Mouse (Mus musculus) hindbrain, embryonic 13.5 days (tissue): ENCODE data around the gene Rangap1. TPM values are rescaled to one million over a fixed set of nuclear protein-coding genes. Genes with fewer than 3 reads are reported as not detected.

Experiments
- ATAC-seq: fragments of 200-750 bp; cut with Nextera tagmentation; 2 replicates; pipeline ENCODE4 v1.8.0; 2017; ENCODE audit warnings: moderate TSS enrichment; ENCODE audit not compliant: low FRiP score
- H3K27ac ChIP-seq: fragments of 300-500 bp; sonication (generic); 2 replicates; pipeline ENCODE4 v1.5.1; 2015; ENCODE audit warnings: inconsistent platforms, mild to moderate bottlenecking, moderate library complexity
- H3K27me3 ChIP-seq: fragments of 300-500 bp; sonication (generic); 2 replicates; pipeline ENCODE4 v1.6.1; 2015; ENCODE audit warnings: mild to moderate bottlenecking, inconsistent platforms
- H3K36me3 ChIP-seq: fragments of 300-500 bp; sonication (generic); 2 replicates; pipeline ENCODE4 v1.6.1; 2015; ENCODE audit warnings: mild to moderate bottlenecking, inconsistent platforms
- H3K4me1 ChIP-seq: fragments of 300-500 bp; sonication (generic); replicated peaks from 2 replicates; pipeline ENCODE4 v1.6.1; 2015; ENCODE audit warnings: inconsistent platforms
- H3K4me2 ChIP-seq: fragments of 300-500 bp; sonication (generic); 2 replicates; pipeline ENCODE4 v1.6.1; 2015; ENCODE audit warnings: inconsistent platforms, mild to moderate bottlenecking, moderate library complexity
- H3K4me3 ChIP-seq: fragments of 300-500 bp; sonication (generic); 2 replicates; pipeline ENCODE4 v1.5.1; 2015; ENCODE audit warnings: mild to moderate bottlenecking, inconsistent platforms
- H3K9ac ChIP-seq: fragments of 300-500 bp; sonication (generic); 2 replicates; pipeline ENCODE4 v1.6.1; 2015; ENCODE audit warnings: mild to moderate bottlenecking, inconsistent platforms
- H3K9me3 ChIP-seq: fragments of 300-500 bp; sonication (generic); 2 replicates; pipeline ENCODE4 v1.6.1; 2016; ENCODE audit warnings: inconsistent platforms
- WGBS: fragments of 180-500 bp; shearing (Covaris S2); methylation state at CpG from one replicate; pipeline ENCODE4 v1.1.7; 2015; 5-methylcytosine and 5-hydroxymethylcytosine counted together
- polyA plus RNA-seq: library from polyadenylated mRNA; unstranded; fragments of >200 nt; fragmentation: Nextera tagmentation; extraction: Ambion mirVana; gene quantifications from 2 replicates; pipeline ENCODE4 v1.2.1, GENCODE M21; 2015

Gene Rangap1
- polyA plus RNA-seq, 1 experiment from 2014 or later = 129 TPM

GRCm38 (mm10) chr15:81729792-81730635 is 15.3 kb downstream of the Rangap1 start:
- H3K9ac ChIP-seq = peak overlapping the region; percentile 93
- ATAC-seq = peak; percentile 99
- peak overlapping the region; percentile 94 for H3K4me2 ChIP-seq
- peak overlapping the region; percentile 98 for H3K4me3 ChIP-seq
- no peaks in the 10 kb centered on the region for H3K9me3 ChIP-seq
- no peaks in the 10 kb centered on the region for H3K27me3 ChIP-seq
- H3K4me1 ChIP-seq = peaks cover 32% of the 10 kb centered on the region
- H3K27ac ChIP-seq = peak overlapping the region; percentile 82
- WGBS = 4% methylated on average over 41 of the region's 41 CpGs
- peaks cover 7% of the 10 kb centered on the region for H3K36me3 ChIP-seq

- ATAC-seq = peak; percentile 63
- peak overlapping the region; percentile 82 for H3K27ac ChIP-seq
- H3K9ac ChIP-seq = peak overlapping the region; percentile 93
- H3K27me3 ChIP-seq = no peaks in the 10 kb centered on the region
- under 1% methylated on average over 49 of the region's 49 CpGs for WGBS
- H3K36me3 ChIP-seq = peaks cover 11% of the 10 kb centered on the region
- H3K9me3 ChIP-seq = no peaks in the 10 kb centered on the region
- peaks cover 32% of the 10 kb centered on the region for H3K4me1 ChIP-seq
- peak overlapping the region; percentile 94 for H3K4me2 ChIP-seq
- peak overlapping the region; percentile 98 for H3K4me3 ChIP-seq
These were observed 16.0 kb downstream of the Rangap1 start for GRCm38 (mm10) chr15:81729241-81729791.

- WGBS = 95% methylated on average over 8 of the region's 8 CpGs
- H3K4me1 ChIP-seq = peaks cover 32% of the 10 kb centered on the region
- H3K4me2 ChIP-seq = no peak overlapping the region
- H3K9ac ChIP-seq = no peak overlapping the region
- no peak overlapping the region for H3K27ac ChIP-seq
- no peaks in the 10 kb centered on the region for H3K27me3 ChIP-seq
- no peak overlapping the region for H3K4me3 ChIP-seq
- ATAC-seq = no peak
- H3K9me3 ChIP-seq = no peaks in the 10 kb centered on the region
- peaks cover 42% of the 10 kb centered on the region for H3K36me3 ChIP-seq
These were observed 19.4 kb downstream of the Rangap1 start for GRCm38 (mm10) chr15:81725965-81726364.

GRCm38 (mm10) chr15:81723653-81724052 is 21.7 kb downstream of the Rangap1 start:
- H3K36me3 ChIP-seq = peaks cover 65% of the 10 kb centered on the region
- 0 out of 2 replicates have a peak overlapping the region, but pooled peaks have one; percentile 13 for H3K9ac ChIP-seq
- no peak overlapping the region for H3K27ac ChIP-seq
- ATAC-seq = no peak
- H3K4me3 ChIP-seq = no peak overlapping the region
- WGBS = 96% methylated on average over 11 of the region's 11 CpGs
- no peak overlapping the region for H3K4me2 ChIP-seq
- no peaks in the 10 kb centered on the region for H3K9me3 ChIP-seq
- no peaks in the 10 kb centered on the region for H3K27me3 ChIP-seq
- peaks cover 30% of the 10 kb centered on the region for H3K4me1 ChIP-seq

- Histone ChIP-seq H3K27me3 (no peaks in the 10 kb centered on the region), H3K27ac (no peak overlapping the region), H3K4me2 (no peak overlapping the region), H3K9ac (no peak overlapping the region), H3K4me3 (no peak overlapping the region), H3K36me3 (peaks cover 78% of the 10 kb centered on the region), H3K4me1 (peaks cover 27% of the 10 kb centered on the region), H3K9me3 (no peaks in the 10 kb centered on the region)
- 99% methylated on average over 5 of the region's 5 CpGs for WGBS
- no peak for ATAC-seq
These were observed 23.0 kb downstream of the Rangap1 start for GRCm38 (mm10) chr15:81722361-81722760.

- peak overlapping the region; percentile 82 for H3K27ac ChIP-seq
- WGBS = 95% methylated on average over 6 of the region's 6 CpGs
- no peaks in the 10 kb centered on the region for H3K9me3 ChIP-seq
- peaks cover 92% of the 10 kb centered on the region for H3K36me3 ChIP-seq
- H3K27me3 ChIP-seq = no peaks in the 10 kb centered on the region
- no peak overlapping the region for H3K4me2 ChIP-seq
- H3K9ac ChIP-seq = no peak overlapping the region
- H3K4me1 ChIP-seq = peaks cover 14% of the 10 kb centered on the region
- no peak overlapping the region for H3K4me3 ChIP-seq
- ATAC-seq = no peak
These were observed 26.2 kb downstream of the Rangap1 start for GRCm38 (mm10) chr15:81719139-81719531.

- WGBS = 87% methylated on average over 9 of the region's 9 CpGs
- Histone ChIP-seq H3K9ac (0 out of 2 replicates have a peak overlapping the region, but pooled peaks have one; percentile 2), H3K9me3 (no peaks in the 10 kb centered on the region)
These were observed 26.8 kb downstream of the Rangap1 start for GRCm38 (mm10) chr15:81718336-81719138.

GRCm38 (mm10) chr15:81713742-81714141 is 31.6 kb downstream of the Rangap1 start:
- Histone ChIP-seq H3K4me1 (peaks cover 11% of the 10 kb centered on the region), H3K9me3 (no peaks in the 10 kb centered on the region), H3K27ac (no peak overlapping the region), H3K36me3 (peaks cover 92% of the 10 kb centered on the region), H3K4me3 (no peak overlapping the region), H3K27me3 (no peaks in the 10 kb centered on the region), H3K4me2 (no peak overlapping the region), H3K9ac (no peak overlapping the region)
- 88% methylated on average over 6 of the region's 6 CpGs for WGBS
- ATAC-seq = no peak

More at GRCm38 (mm10) chr15:81718336-81719138, 26.8 kb downstream of the Rangap1 start:
- Histone ChIP-seq H3K4me2 (no peak overlapping the region), H3K36me3 (peaks cover 92% of the 10 kb centered on the region), H3K27ac (peak overlapping the region; percentile 82), H3K4me3 (no peak overlapping the region), H3K4me1 (peaks cover 14% of the 10 kb centered on the region), H3K27me3 (no peaks in the 10 kb centered on the region)
- peak; percentile 71 for ATAC-seq

GRCm38 (mm10) chr15:81710801-81711200 is 34.5 kb downstream of the Rangap1 start:
- H3K9ac ChIP-seq = no peak overlapping the region
- no peak overlapping the region for H3K4me2 ChIP-seq
- ATAC-seq = no peak
- H3K4me1 ChIP-seq = no peaks in the 10 kb centered on the region
- H3K9me3 ChIP-seq = no peaks in the 10 kb centered on the region
- H3K27ac ChIP-seq = no peak overlapping the region
- 77% methylated on average over 4 of the region's 4 CpGs for WGBS
- H3K36me3 ChIP-seq = peaks cover 90% of the 10 kb centered on the region
- H3K27me3 ChIP-seq = no peaks in the 10 kb centered on the region
- H3K4me3 ChIP-seq = no peak overlapping the region

GRCm38 (mm10) chr15:81709686-81710085 is 35.6 kb downstream of the Rangap1 start:
- Histone ChIP-seq H3K9ac (no peak overlapping the region), H3K9me3 (no peaks in the 10 kb centered on the region), H3K36me3 (peaks cover 90% of the 10 kb centered on the region), H3K4me2 (no peak overlapping the region), H3K4me1 (no peaks in the 10 kb centered on the region), H3K27me3 (no peaks in the 10 kb centered on the region), H3K27ac (no peak overlapping the region), H3K4me3 (no peak overlapping the region)
- WGBS = 100% methylated on average over 1 of the region's 1 CpGs
- ATAC-seq = no peak

- peaks cover 95% of the 10 kb centered on the region for H3K36me3 ChIP-seq
- no peaks in the 10 kb centered on the region for H3K4me1 ChIP-seq
- no peak overlapping the region for H3K9ac ChIP-seq
- ATAC-seq = no peak
- 90% methylated on average over 11 of the region's 11 CpGs for WGBS
- no peaks in the 10 kb centered on the region for H3K27me3 ChIP-seq
- no peaks in the 10 kb centered on the region for H3K9me3 ChIP-seq
- no peak overlapping the region for H3K27ac ChIP-seq
- H3K4me3 ChIP-seq = no peak overlapping the region
- no peak overlapping the region for H3K4me2 ChIP-seq
These were observed 36.3 kb downstream of the Rangap1 start for GRCm38 (mm10) chr15:81708991-81709390.

GRCm38 (mm10) chr15:81703094-81703489 is 42.2 kb downstream of the Rangap1 start:
- Histone ChIP-seq H3K9ac (no peak overlapping the region), H3K4me3 (no peak overlapping the region), H3K27ac (no peak overlapping the region), H3K27me3 (no peaks in the 10 kb centered on the region), H3K9me3 (no peaks in the 10 kb centered on the region), H3K4me2 (no peak overlapping the region), H3K4me1 (no peaks in the 10 kb centered on the region), H3K36me3 (peaks cover 60% of the 10 kb centered on the region)
- WGBS = 87% methylated on average over 3 of the region's 3 CpGs
- ATAC-seq = no peak
